Mouse (Mus musculus) heart, embryonic 12.5 days (tissue): Measurements from ENCODE around the gene Defb11. TPM values are rescaled to one million over a fixed set of nuclear protein-coding genes. Genes with fewer than 3 reads are reported as not detected.
"Not testable (repeated sequence)": the region's sequence is repeated elsewhere in the genome, so short reads cannot be mapped to it uniquely, and the experiment has no call there.

ENCODE experiments used
- ATAC-seq: fragments of 200-750 bp; cut with Nextera tagmentation; 2 replicates; pipeline ENCODE4 v1.8.0; 2017; ENCODE audit warnings: moderate TSS enrichment, moderate library complexity; ENCODE audit not compliant: insufficient number of reproducible peaks, low FRiP score
- H3K27ac ChIP-seq: fragments of 300-500 bp; sonication (generic); 2 replicates; pipeline ENCODE4 v1.5.1; 2016; ENCODE audit warnings: mild to moderate bottlenecking, moderate library complexity; ENCODE audit not compliant: poor library complexity, severe bottlenecking
- H3K27me3 ChIP-seq: fragments of 300-500 bp; sonication (generic); replicated peaks from 2 replicates; pipeline ENCODE4 v1.6.1; 2016; ENCODE audit warnings: mild to moderate bottlenecking, moderate library complexity
- H3K36me3 ChIP-seq: fragments of 300-500 bp; sonication (generic); 2 replicates; pipeline ENCODE4 v1.6.1; 2016; ENCODE audit warnings: mild to moderate bottlenecking, moderate library complexity
- H3K4me1 ChIP-seq: fragments of 300-500 bp; sonication (generic); replicated peaks from 2 replicates; pipeline ENCODE4 v1.6.1; 2016; ENCODE audit warnings: mild to moderate bottlenecking
- H3K4me2 ChIP-seq: fragments of 300-500 bp; sonication (generic); 2 replicates; pipeline ENCODE4 v1.6.1; 2016; ENCODE audit warnings: mild to moderate bottlenecking, moderate library complexity
- H3K4me3 ChIP-seq: fragments of 300-500 bp; sonication (generic); 2 replicates; pipeline ENCODE4 v1.5.1; 2016; ENCODE audit warnings: mild to moderate bottlenecking
- H3K9ac ChIP-seq: fragments of 300-500 bp; sonication (generic); 2 replicates; pipeline ENCODE4 v1.6.1; 2016; ENCODE audit warnings: mild to moderate bottlenecking, moderate library complexity
- H3K9me3 ChIP-seq: fragments of 300-500 bp; sonication (generic); replicated peaks from 2 replicates; pipeline ENCODE4 v1.6.1; 2016; ENCODE audit warnings: mild to moderate bottlenecking, moderate library complexity
- WGBS: fragments of 180-500 bp; shearing (Covaris S2); methylation state at CpG from one replicate; pipeline ENCODE4 v1.1.7; 2016; 5-methylcytosine and 5-hydroxymethylcytosine counted together
- polyA plus RNA-seq: library from polyadenylated mRNA; unstranded; fragments of >200 nt; fragmentation: Nextera tagmentation; extraction: Ambion mirVana; gene quantifications from 2 replicates; pipeline ENCODE4 v1.2.1, GENCODE M21; 2016

The Defb11 gene
- not detected in 2 replicates for polyA plus RNA-seq

- not testable (repeated sequence) for H3K27me3 ChIP-seq, H3K9ac ChIP-seq, H3K27ac ChIP-seq, H3K36me3 ChIP-seq, ATAC-seq, H3K4me2 ChIP-seq, H3K4me3 ChIP-seq, H3K4me1 ChIP-seq, H3K9me3 ChIP-seq
These were observed at the start of gene Defb11 for GRCm38 (mm10) chr8:21906290-21906689. Gene Defb11, minus strand, starts transcription at chr8:21906412.

GRCm38 (mm10) chr8:21955321-21955720 is 49.1 kb upstream of the Defb11 start:
- Histone ChIP-seq H3K36me3 (no peaks in the 10 kb centered on the region), H3K4me3 (no peak overlapping the region), H3K9me3 (no peaks in the 10 kb centered on the region), H3K4me1 (no peaks in the 10 kb centered on the region), H3K27ac (no peak overlapping the region), H3K4me2 (no peak overlapping the region), H3K9ac (no peak overlapping the region), H3K27me3 (no peaks in the 10 kb centered on the region)
- ATAC-seq: no peak
- 8% methylated on average over 9 of the region's 9 CpGs for WGBS

GRCm38 (mm10) chr8:21947311-21948017 is 41.3 kb upstream of the Defb11 start:
- no peak for ATAC-seq
- Histone ChIP-seq H3K36me3 (no peaks in the 10 kb centered on the region), H3K27me3 (no peaks in the 10 kb centered on the region), H3K27ac (no peak overlapping the region), H3K4me3 (no peak overlapping the region), H3K4me2 (no peak overlapping the region), H3K9me3 (no peaks in the 10 kb centered on the region), H3K4me1 (no peaks in the 10 kb centered on the region), H3K9ac (no peak overlapping the region)
- WGBS: 62% methylated on average over 9 of the region's 9 CpGs

GRCm38 (mm10) chr8:21946462-21946861 is 40.2 kb upstream of the Defb11 start, which contains the start of gene Defb13:
Gene Defb13, plus strand, starts transcription at chr8:21946762.
- H3K36me3 ChIP-seq: no peaks in the 10 kb centered on the region
- WGBS: 77% methylated on average over 6 of the region's 6 CpGs
- H3K4me1 ChIP-seq: no peaks in the 10 kb centered on the region
- H3K27me3 ChIP-seq: no peaks in the 10 kb centered on the region
- ATAC-seq: no peak
- no peak within 1 kb of the TSS for H3K27ac ChIP-seq
- H3K9ac ChIP-seq: no peak within 1 kb of the TSS
- no peak within 1 kb of the TSS for H3K4me2 ChIP-seq
- H3K9me3 ChIP-seq: no peaks in the 10 kb centered on the region
- no peak within 1 kb of the TSS for H3K4me3 ChIP-seq

GRCm38 (mm10) chr8:21938052-21938451 is 31.8 kb upstream of the Defb11 start, which contains the start of gene Defb35:
Gene Defb35, plus strand, starts transcription at chr8:21938352.
- H3K27ac ChIP-seq, H3K36me3 ChIP-seq, H3K9ac ChIP-seq, H3K9me3 ChIP-seq, ATAC-seq, H3K4me2 ChIP-seq, H3K4me1 ChIP-seq, H3K4me3 ChIP-seq, H3K27me3 ChIP-seq: not testable (repeated sequence)
- WGBS: 74% methylated on average over 4 of the region's 4 CpGs

GRCm38 (mm10) chr8:21932610-21933009 is 26.4 kb upstream of the Defb11 start, which contains the start of gene Defb15:
Gene Defb15, minus strand, starts transcription at chr8:21932710.
- ATAC-seq: no peak
- Histone ChIP-seq H3K27me3 (no peaks in the 10 kb centered on the region), H3K9me3 (no peaks in the 10 kb centered on the region; the same call in 1 of the 2 replicates), H3K4me3 (no peak within 1 kb of the TSS), H3K4me1 (no peaks in the 10 kb centered on the region), H3K36me3 (no peaks in the 10 kb centered on the region), H3K9ac (no peak within 1 kb of the TSS), H3K27ac (no peak within 1 kb of the TSS), H3K4me2 (no peak within 1 kb of the TSS)
- 86% methylated on average over 6 of the region's 6 CpGs for WGBS

- H3K36me3 ChIP-seq, H3K27ac ChIP-seq, H3K27me3 ChIP-seq, H3K9me3 ChIP-seq, H3K4me2 ChIP-seq, H3K4me1 ChIP-seq, H3K9ac ChIP-seq, H3K4me3 ChIP-seq, ATAC-seq: not testable (repeated sequence)
- WGBS: 79% methylated on average over 3 of the region's 3 CpGs
These were observed 24.5 kb upstream of the Defb11 start for GRCm38 (mm10) chr8:21930754-21931153.

GRCm38 (mm10) chr8:21915625-21916024 is 9.4 kb upstream of the Defb11 start:
- no peak overlapping the region for H3K9ac ChIP-seq
- no peaks in the 10 kb centered on the region for H3K9me3 ChIP-seq
- no peaks in the 10 kb centered on the region for H3K4me1 ChIP-seq
- no peaks in the 10 kb centered on the region for H3K36me3 ChIP-seq
- WGBS: 76% methylated on average over 3 of the region's 3 CpGs
- H3K4me2 ChIP-seq: no peak overlapping the region
- no peak overlapping the region for H3K4me3 ChIP-seq
- no peak for ATAC-seq
- no peak overlapping the region for H3K27ac ChIP-seq
- H3K27me3 ChIP-seq: no peaks in the 10 kb centered on the region

GRCm38 (mm10) chr8:21912554-21912953 is 6.3 kb upstream of the Defb11 start:
- H3K4me1 ChIP-seq: no peaks in the 10 kb centered on the region
- no peaks in the 10 kb centered on the region for H3K27me3 ChIP-seq
- 30% methylated on average over 2 of the region's 2 CpGs for WGBS
- H3K27ac ChIP-seq: no peak overlapping the region
- H3K4me2 ChIP-seq: no peak overlapping the region
- H3K9ac ChIP-seq: no peak overlapping the region
- H3K36me3 ChIP-seq: no peaks in the 10 kb centered on the region
- H3K9me3 ChIP-seq: no peaks in the 10 kb centered on the region
- ATAC-seq: no peak
- H3K4me3 ChIP-seq: no peak overlapping the region

- H3K27me3 ChIP-seq: no peaks in the 10 kb centered on the region
- no peak overlapping the region for H3K9ac ChIP-seq
- H3K27ac ChIP-seq: no peak overlapping the region
- H3K4me1 ChIP-seq: no peaks in the 10 kb centered on the region
- H3K4me2 ChIP-seq: no peak overlapping the region
- H3K36me3 ChIP-seq: no peaks in the 10 kb centered on the region
- WGBS: 7% methylated on average over 1 of the region's 1 CpGs
- no peaks in the 10 kb centered on the region for H3K9me3 ChIP-seq
- no peak for ATAC-seq
- no peak overlapping the region for H3K4me3 ChIP-seq
These were observed 5.7 kb upstream of the Defb11 start for GRCm38 (mm10) chr8:21911931-21912330.

- not testable (repeated sequence) for ATAC-seq, H3K9me3 ChIP-seq
These were observed 20.9 kb downstream of the Defb11 start, which contains the start of gene Defb9 for GRCm38 (mm10) chr8:21885321-21885720. Gene Defb9, minus strand, starts transcription at chr8:21885421.

GRCm38 (mm10) chr8:21858586-21858985 is 47.6 kb downstream of the Defb11 start, which contains the start of gene Defb10:
Gene Defb10, plus strand, starts transcription at chr8:21858901.
- not testable (repeated sequence) for H3K9me3 ChIP-seq, H3K9ac ChIP-seq, H3K4me1 ChIP-seq, H3K36me3 ChIP-seq, H3K27ac ChIP-seq, H3K4me3 ChIP-seq, ATAC-seq, H3K27me3 ChIP-seq, H3K4me2 ChIP-seq
- 61% methylated on average over 1 of the region's 1 CpGs for WGBS

More at GRCm38 (mm10) chr8:21885321-21885720, 20.9 kb downstream of the Defb11 start, which contains the start of gene Defb9:
- not testable (repeated sequence) for H3K27me3 ChIP-seq, H3K9ac ChIP-seq, H3K4me1 ChIP-seq, H3K4me2 ChIP-seq, H3K36me3 ChIP-seq, H3K4me3 ChIP-seq, H3K27ac ChIP-seq
